Mouse (Mus musculus): ENCODE results near the gene Chat. TPM values are rescaled to one million over a fixed set of nuclear protein-coding genes. Genes with fewer than 3 reads are reported as not detected.
"Not testable (repeated sequence)": the region's sequence is repeated elsewhere in the genome, so short reads cannot be mapped to it uniquely, and the experiment has no call there.

Chat gene
- polyA plus RNA-seq, 1 experiment = not detected

DNA sequence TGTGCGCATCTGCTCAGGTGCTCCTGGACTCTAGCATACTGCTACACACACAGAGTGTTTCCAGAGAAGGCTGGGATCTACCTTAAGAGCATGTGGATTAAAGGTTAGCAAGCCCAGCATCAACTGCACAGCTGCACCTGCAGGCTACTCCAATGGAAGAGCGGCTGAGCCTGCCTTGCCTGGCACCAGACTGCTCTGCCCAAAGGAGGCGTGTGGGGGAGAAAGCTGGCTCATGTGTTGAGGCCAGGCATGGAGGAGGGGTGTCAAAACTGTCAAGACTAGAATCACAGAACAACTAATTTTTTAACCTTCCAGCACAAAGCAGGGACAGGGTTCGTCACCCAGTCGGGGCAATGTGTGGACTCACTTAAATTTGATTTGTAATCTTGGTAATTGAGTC is 53.7 kb downstream of the Chat start:
- no peak overlapping the region for H3K27ac ChIP-seq (ENCODE audit: insufficient read depth, low read depth, low read length)
- TF ChIP-seq CTCF (IDR thresholded peaks at IDR 0.05; ENCODE audit: low read depth, low read length) (no peak), POLR2A (IDR thresholded peaks at IDR 0.05; ENCODE audit: borderline replicate concordance, low read depth, low read length) (no peak)
- no peaks in the 10 kb centered on the region for H3K4me1 ChIP-seq (ENCODE audit: control insufficient read depth, insufficient read depth, low read length)
- no peak overlapping the region for H3K4me3 ChIP-seq (ENCODE audit: insufficient read depth, low read length)

DNA sequence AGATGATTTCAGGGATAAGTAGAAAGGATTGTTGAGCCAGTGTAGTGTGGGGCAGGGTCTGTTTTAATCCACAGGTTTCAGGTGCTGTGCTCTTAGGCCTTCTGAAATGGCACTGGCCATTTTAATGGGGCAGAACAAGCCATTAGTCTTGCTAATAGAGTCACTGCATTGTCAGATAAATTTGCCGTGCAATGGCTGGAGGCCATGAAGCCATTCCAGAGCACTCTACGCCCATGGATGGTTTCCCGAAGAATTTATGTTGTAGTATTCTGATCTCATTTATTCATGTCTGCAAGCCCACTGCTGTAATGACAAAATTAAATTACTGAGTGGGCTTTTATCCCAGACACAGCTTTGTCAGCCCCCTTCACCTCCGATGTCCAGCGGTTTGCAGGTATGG is 55.7 kb downstream of the Chat start:
- Histone ChIP-seq H3K4me3 (ENCODE audit: insufficient read depth, low read length) (no peak overlapping the region), H3K27ac (ENCODE audit: insufficient read depth, low read depth, low read length) (no peak overlapping the region), H3K4me1 (ENCODE audit: control insufficient read depth, insufficient read depth, low read length) (no peaks in the 10 kb centered on the region)
- no peak for TF ChIP-seq CTCF (IDR thresholded peaks at IDR 0.05; ENCODE audit: low read depth, low read length)
- no peak for TF ChIP-seq POLR2A (IDR thresholded peaks at IDR 0.05; ENCODE audit: borderline replicate concordance, low read depth, low read length)

DNA sequence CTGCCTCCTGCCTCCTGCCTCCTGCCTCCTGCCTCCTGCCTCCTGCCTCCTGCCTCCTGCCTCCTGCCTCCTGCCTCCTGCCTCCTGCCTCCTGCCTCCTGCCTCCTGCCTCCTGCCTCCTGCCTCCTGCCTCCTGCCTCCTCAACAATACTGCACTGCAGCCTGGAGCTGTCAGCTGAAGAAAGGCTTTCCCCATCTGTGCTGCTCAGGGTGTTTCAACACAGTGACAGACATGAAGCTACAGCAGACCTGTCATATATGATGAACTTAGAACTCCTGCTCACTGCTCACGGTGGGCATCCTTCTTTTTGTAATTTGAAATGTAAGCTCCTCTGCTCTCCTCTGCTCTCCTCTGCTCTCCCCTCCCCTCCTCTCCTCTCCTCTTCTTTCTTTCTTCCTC is 60.4 kb downstream of the Chat start:
- not testable (repeated sequence) for H3K27ac ChIP-seq (ENCODE audit: insufficient read depth, low read depth, low read length); H3K4me3 ChIP-seq (ENCODE audit: insufficient read depth, low read length); H3K4me1 ChIP-seq (ENCODE audit: control insufficient read depth, insufficient read depth, low read length)

DNA sequence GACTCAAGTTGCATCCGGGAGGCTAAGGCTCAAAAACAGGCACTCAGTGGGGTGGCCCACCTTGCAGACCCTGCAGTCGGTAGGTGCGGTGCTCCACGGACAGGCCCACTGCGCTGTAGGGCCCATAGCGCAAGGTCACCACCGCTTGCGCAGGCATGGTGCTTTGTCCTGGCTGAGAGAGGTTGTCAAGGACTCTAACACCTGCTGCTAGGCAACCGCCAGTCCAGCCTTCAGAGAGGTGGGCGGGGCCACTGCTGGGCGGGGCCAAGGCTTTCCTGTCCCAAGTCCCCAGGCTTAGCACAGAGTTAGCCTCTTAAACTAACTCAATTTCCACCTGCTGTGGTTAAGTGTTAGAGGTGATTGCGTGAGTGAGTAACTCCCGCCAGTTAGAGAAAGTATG is 77.6 kb downstream of the Chat start, which contains the start of gene 1700024G13Rik:
1700024G13Rik (minus strand) TSS at position 196 of the 400 bp plus-strand sequence.
- TF ChIP-seq POLR2A (IDR thresholded peaks at IDR 0.05; ENCODE audit: borderline replicate concordance, low read depth, low read length) = no peak
- TF ChIP-seq CTCF (IDR thresholded peaks at IDR 0.05; ENCODE audit: low read depth, low read length) = no peak
- Histone ChIP-seq H3K27ac (ENCODE audit: insufficient read depth, low read depth, low read length) (no peak within 1 kb of the TSS), H3K4me3 (ENCODE audit: insufficient read depth, low read length) (no peak within 1 kb of the TSS)

DNA sequence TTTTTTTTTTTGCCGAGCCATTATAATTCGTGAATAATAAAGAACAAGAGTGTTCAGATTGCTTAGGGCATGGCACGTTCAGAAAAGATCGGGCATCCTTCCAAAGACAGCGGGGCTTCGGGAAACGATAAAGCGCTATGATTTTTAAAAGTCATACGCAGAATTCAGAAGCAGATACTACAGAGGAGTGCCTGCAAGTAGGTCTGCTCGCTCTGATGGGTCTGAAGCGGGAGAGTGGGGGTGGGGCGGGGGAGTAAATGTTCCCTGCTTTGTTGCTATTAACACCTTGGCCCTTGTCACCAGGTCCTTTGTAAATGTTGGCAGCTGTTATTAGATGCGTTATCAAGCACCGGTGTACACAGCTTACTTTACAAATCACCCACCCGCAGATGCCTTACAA is 84.2 kb downstream of the Chat start:
- no peak overlapping the region for H3K27ac ChIP-seq (ENCODE audit: insufficient read depth, low read depth, low read length)
- no peak overlapping the region for H3K4me3 ChIP-seq (ENCODE audit: insufficient read depth, low read length)
- H3K4me1 ChIP-seq (ENCODE audit: control insufficient read depth, insufficient read depth, low read length) = no peaks in the 10 kb centered on the region
- TF ChIP-seq CTCF (IDR thresholded peaks at IDR 0.05; ENCODE audit: low read depth, low read length) = no peak
- no peak for TF ChIP-seq POLR2A (IDR thresholded peaks at IDR 0.05; ENCODE audit: borderline replicate concordance, low read depth, low read length)

More for the DNA sequence above, 77.6 kb downstream of the Chat start, which contains the start of gene 1700024G13Rik:
- H3K4me1 ChIP-seq (ENCODE audit: control insufficient read depth, insufficient read depth, low read length) = no peaks in the 10 kb centered on the region

DNA sequence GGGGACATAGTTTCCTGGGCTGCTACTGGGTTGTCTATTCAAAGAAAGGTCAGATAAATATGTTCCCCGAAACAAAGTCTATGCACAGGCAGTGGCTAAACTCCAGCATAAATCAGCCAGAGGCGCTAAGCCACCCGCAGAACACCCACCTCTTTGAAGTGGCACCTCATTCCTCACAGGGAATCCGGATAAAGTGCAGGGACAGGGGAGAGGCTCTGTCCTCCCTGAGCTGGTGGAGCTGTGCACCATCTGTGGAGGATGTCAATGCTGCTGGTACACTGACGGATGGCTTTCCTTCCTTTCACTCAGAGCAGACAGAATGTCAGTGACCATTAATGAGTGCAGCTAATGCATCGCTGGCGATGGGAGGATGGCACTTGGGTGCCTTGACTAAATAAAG is 84.7 kb downstream of the Chat start:
- no peak for TF ChIP-seq CTCF (IDR thresholded peaks at IDR 0.05; ENCODE audit: low read depth, low read length)
- no peak overlapping the region for H3K4me3 ChIP-seq (ENCODE audit: insufficient read depth, low read length)
- no peak overlapping the region for H3K27ac ChIP-seq (ENCODE audit: insufficient read depth, low read depth, low read length)
- H3K4me1 ChIP-seq (ENCODE audit: control insufficient read depth, insufficient read depth, low read length) = no peaks in the 10 kb centered on the region

DNA sequence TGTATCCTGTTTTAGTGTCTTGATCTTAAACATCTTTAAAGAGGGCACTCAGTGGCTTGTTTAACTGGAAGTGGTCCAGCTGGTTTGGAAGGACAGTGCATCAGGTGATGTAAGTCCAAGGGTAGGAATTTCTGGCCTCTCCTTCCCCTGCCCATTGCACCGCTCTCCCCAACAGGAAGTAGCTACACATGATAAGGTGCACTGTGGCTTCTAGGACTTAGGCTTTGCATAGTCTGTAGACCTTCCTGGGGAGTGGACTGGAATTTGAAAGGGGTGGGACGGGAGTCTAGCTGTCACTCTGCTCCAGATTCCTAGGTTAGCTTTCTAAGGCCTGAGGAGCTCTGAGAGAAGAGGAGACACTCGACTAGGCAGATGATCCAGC is 85.7 kb downstream of the Chat start:
- TF ChIP-seq CTCF (IDR thresholded peaks at IDR 0.05; ENCODE audit: low read depth, low read length) (no peak), POLR2A (IDR thresholded peaks at IDR 0.05; ENCODE audit: borderline replicate concordance, low read depth, low read length) (no peak)
- Histone ChIP-seq H3K27ac (ENCODE audit: insufficient read depth, low read depth, low read length) (no peak overlapping the region), H3K4me1 (ENCODE audit: control insufficient read depth, insufficient read depth, low read length) (no peaks in the 10 kb centered on the region), H3K4me3 (ENCODE audit: insufficient read depth, low read length) (no peak overlapping the region)

DNA sequence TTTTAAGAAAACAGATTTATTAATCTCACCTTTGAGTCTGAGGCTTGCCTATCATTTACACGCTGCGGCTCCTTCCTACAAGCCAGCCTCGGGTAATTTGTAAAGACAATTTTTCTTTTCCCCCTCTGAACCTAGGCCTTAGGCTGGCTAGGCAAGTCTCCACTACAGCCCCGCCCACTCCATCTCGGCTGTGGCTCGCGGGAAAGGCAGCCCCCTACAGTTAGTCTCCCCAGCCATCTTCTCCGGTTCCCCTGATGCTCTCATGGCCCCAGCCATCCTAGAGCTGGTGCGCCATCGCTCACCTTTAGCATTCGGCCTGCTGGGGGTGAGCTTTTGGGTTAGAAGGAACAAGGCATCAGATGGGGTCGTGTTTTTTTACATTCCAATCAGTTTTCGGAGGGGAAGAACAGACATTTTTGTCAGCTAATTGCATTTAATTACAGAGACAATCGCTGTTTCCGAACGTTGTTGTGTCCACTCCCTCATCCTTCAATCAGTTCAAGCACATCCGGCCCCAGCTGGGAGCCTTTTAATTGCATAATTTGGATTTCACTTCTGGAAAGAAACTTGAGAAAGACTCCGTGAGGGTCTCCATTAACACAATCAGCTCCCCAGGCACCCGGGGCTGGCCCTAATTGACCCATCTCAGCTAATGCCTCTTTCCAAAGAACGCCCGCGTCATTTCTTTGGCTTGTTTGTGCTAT is 86.2 kb downstream of the Chat start:
- TF ChIP-seq POLR2A (IDR thresholded peaks at IDR 0.05; ENCODE audit: borderline replicate concordance, low read depth, low read length) (no peak), CTCF (IDR thresholded peaks at IDR 0.05; ENCODE audit: low read depth, low read length) (no peak)
- Histone ChIP-seq H3K27ac (ENCODE audit: insufficient read depth, low read depth, low read length) (no peak overlapping the region), H3K4me1 (ENCODE audit: control insufficient read depth, insufficient read depth, low read length) (no peaks in the 10 kb centered on the region), H3K4me3 (ENCODE audit: insufficient read depth, low read length) (no peak overlapping the region)

DNA sequence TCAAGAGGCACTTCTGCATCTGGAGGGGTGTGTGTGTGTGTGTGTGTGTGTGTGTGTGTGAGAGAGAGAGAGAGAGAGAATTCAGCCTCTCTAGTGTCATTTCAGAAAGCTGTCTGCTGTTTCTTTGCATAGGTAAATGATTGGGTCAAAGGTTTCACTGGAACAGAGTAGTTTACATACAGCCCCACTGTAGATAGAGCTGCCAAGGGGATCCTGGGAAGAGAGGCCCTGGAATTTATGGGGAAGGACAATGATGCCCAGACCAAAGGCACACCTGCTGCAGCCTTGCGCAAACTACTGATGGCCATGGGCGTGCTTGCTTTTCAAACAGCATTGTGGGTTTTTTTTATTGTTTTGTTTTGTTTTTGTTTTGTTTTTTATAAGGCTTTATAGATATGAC is 93.3 kb downstream of the Chat start:
- Histone ChIP-seq H3K4me3 (ENCODE audit: insufficient read depth, low read length) (no peak overlapping the region), H3K27ac (ENCODE audit: insufficient read depth, low read depth, low read length) (no peak overlapping the region), H3K4me1 (ENCODE audit: control insufficient read depth, insufficient read depth, low read length) (no peaks in the 10 kb centered on the region)
- no peak for TF ChIP-seq CTCF (IDR thresholded peaks at IDR 0.05; ENCODE audit: low read depth, low read length)
- TF ChIP-seq POLR2A (IDR thresholded peaks at IDR 0.05; ENCODE audit: borderline replicate concordance, low read depth, low read length) = no peak

DNA sequence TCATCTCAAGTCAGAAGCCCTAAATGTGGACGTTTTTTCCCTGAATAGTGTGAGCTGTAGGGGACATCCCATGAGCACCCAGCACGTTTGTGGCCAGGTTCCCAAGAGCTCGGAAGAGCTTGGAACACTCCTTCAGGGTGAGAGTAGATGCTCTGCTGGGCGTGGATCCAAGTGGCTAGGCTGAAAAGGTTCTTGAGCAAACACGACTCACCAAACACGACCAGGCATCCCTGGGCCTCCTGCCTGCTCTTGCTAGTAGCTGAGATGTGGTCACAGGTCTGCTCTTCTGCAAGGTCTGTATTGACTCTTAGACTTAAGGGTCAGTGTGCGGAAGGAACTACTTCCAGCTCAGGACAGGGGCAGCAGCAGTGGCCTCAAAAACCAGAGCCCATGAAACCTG is 96.0 kb downstream of the Chat start:
- Histone ChIP-seq H3K4me1 (ENCODE audit: control insufficient read depth, insufficient read depth, low read length) (no peaks in the 10 kb centered on the region), H3K27ac (ENCODE audit: insufficient read depth, low read depth, low read length) (no peak overlapping the region), H3K4me3 (ENCODE audit: insufficient read depth, low read length) (no peak overlapping the region)
- TF ChIP-seq CTCF (IDR thresholded peaks at IDR 0.05; ENCODE audit: low read depth, low read length) = no peak
- TF ChIP-seq POLR2A (IDR thresholded peaks at IDR 0.05; ENCODE audit: borderline replicate concordance, low read depth, low read length) = no peak

DNA sequence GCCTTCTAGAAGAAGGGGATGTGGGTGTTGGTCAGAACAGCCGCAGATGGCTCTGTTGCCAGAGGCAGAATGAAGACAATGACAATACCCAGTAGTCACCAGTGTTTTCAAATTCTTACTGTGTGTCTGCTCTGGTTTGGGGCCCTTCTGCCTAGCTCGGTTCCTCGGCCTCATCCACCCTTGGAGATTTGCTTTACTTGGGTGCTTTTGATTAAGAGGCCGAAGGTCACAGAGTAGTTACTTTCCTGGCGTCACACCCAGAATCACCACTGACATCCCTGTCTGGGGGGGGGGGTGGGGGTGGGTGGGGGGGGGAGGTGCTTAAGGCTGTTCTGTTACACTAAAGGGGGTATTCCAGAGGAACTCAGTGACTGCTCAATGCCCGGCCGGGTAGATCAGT is 101.4 kb downstream of the Chat start:
- no peaks in the 10 kb centered on the region for H3K4me1 ChIP-seq (ENCODE audit: control insufficient read depth, insufficient read depth, low read length)
- no peak overlapping the region for H3K4me3 ChIP-seq (ENCODE audit: insufficient read depth, low read length)
- H3K27ac ChIP-seq (ENCODE audit: insufficient read depth, low read depth, low read length) = no peak overlapping the region
- TF ChIP-seq POLR2A (IDR thresholded peaks at IDR 0.05; ENCODE audit: borderline replicate concordance, low read depth, low read length) = no peak
- TF ChIP-seq CTCF (IDR thresholded peaks at IDR 0.05; ENCODE audit: low read depth, low read length) = no peak

Other genes starting within 250 kb of the Chat start
- not detected in 2 replicates for gene Ogdhl, start 144.0 kb downstream of the Chat start, polyA plus RNA-seq (2012; ENCODE audit: insufficient read depth, insufficient read length, missing spikeins)
- gene 1700024G13Rik, start 77.6 kb downstream of the Chat start, polyA plus RNA-seq (2012; ENCODE audit: insufficient read depth, insufficient read length, missing spikeins) = not detected in 2 replicates
- gene Slc18a3, start 1.1 kb downstream of the Chat start, polyA plus RNA-seq (2012; ENCODE audit: insufficient read depth, insufficient read length, missing spikeins) = not detected in 2 replicates
- 5.9 and 6.1 TPM in 2 replicates for gene Ercc6, start 47.5 kb upstream of the Chat start, polyA plus RNA-seq (2012; ENCODE audit: insufficient read depth, insufficient read length, missing spikeins)
- gene Prrxl1, start 133.4 kb upstream of the Chat start, polyA plus RNA-seq (2012; ENCODE audit: insufficient read depth, insufficient read length, missing spikeins) = not detected in 2 replicates
- not detected in 2 replicates for gene 3425401B19Rik, start 219.3 kb upstream of the Chat start, polyA plus RNA-seq (2012; ENCODE audit: insufficient read depth, insufficient read length, missing spikeins)

Data from bone marrow macrophage, adult 2 months (primary cell).